In the genomic region with DNA sequence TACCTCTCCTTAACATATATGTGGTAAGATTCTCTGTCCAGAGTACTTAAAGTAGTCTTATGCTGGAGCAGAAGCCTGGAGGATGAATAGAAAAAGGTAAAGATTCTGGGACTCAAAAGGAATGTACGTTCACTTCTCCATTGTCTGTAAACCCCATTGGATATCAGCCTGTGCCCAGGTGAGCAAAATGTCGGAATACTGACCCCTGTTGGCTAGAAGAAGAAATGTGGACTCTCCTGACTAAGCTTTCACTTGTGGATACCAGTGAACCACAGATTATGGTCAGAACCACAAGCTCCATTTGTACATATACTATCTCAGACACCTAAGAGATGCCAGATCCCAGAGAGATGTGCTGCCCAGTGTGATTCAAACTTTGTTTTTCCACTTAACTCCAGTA, we compare ENCODE assay signal across 9 mouse cellular contexts.
DNase-seq lines count a peak whose midpoint lies in the region; ATAC-seq and TF ChIP-seq lines count a peak whose summit lies in the region.
"Had no signal": no experiment of that assay in that cellular context is flagged by ENCODE, and none has a peak within 500 bp of the region (broad histone marks: within the 10 kb centered on the region; RNA-seq: fewer than 3 reads in every experiment).

No protein-coding gene starts in this region.

- peak; percentile 39 for TF ChIP-seq CTCF in liver, postnatal 0 days (IDR thresholded peaks at IDR 0.05; ENCODE audit: low read depth)
- peak; percentile 53; the same call in 1 of the 2 replicates for TF ChIP-seq CTCF in cerebellum, adult 2 months (IDR thresholded peaks at IDR 0.05; ENCODE audit: borderline replicate concordance, insufficient read depth, low read depth, low read length)

- WGBS in liver, postnatal 0 days (ENCODE audit: insufficient replicate concordance), result 25% methylated on average over 2 of the region's 2 CpGs
- WGBS in cerebellum, adult 2 months, result 15% methylated on average over 2 of the region's 2 CpGs

- no peak overlapping the region for H3K27ac ChIP-seq in liver, postnatal 0 days (ENCODE audit: low read depth)
- H3K27ac ChIP-seq in cerebellum, adult 2 months (ENCODE audit: insufficient read depth, low read length), result no peak overlapping the region
- H3K27ac ChIP-seq: limb, embryonic 13.5 days had no signal

- no peak overlapping the region for H3K4me3 ChIP-seq in liver, postnatal 0 days (ENCODE audit: low read depth, low read length)
- no peak overlapping the region for H3K4me3 ChIP-seq in cerebellum, adult 2 months (replicated peaks; ENCODE audit: insufficient read depth, low read depth, low read length)
- H3K4me3 ChIP-seq: limb, embryonic 13.5 days had no signal

- no peak overlapping the region for H3K4me2 ChIP-seq in liver, postnatal 0 days (ENCODE audit: low read depth, low read length)
- H3K4me2 ChIP-seq: limb, embryonic 13.5 days had no signal

- ATAC-seq in cerebellum, adult (ENCODE audit: insufficient number of reproducible peaks, low FRiP score, low TSS enrichment), result peak; percentile 56; the same call in 1 of the 2 replicates
- ATAC-seq in liver, postnatal 0 days, result no peak

- no peaks in the 10 kb centered on the region for H3K27me3 ChIP-seq in liver, postnatal 0 days (ENCODE audit: insufficient read depth, low read length)
- H3K27me3 ChIP-seq in cerebellum, adult 2 months (ENCODE audit: control insufficient read depth, insufficient read depth, low read length), result no peaks in the 10 kb centered on the region
- H3K27me3 ChIP-seq: limb, embryonic 13.5 days had no signal

- DNase-seq in cerebellum, postnatal 4 days (ENCODE audit: low spot score in 2 of 2), result no peak
- no peak for DNase-seq in liver, postnatal 0 days
- DNase-seq in liver (no peak), MN1 (ENCODE audit: low spot score) (no peak)
- peak in 1 of 2 experiments; percentile 22 for DNase-seq in cerebellum, adult 2 months
- DNase-seq in kidney, postnatal 10 days, result peak; percentile 5
- DNase-seq in gastrocnemius, adult 8-10 months (ENCODE audit: low spot score in 2 of 2), result no peak

- TF ChIP-seq EP300 in liver, postnatal 0 days (IDR thresholded peaks at IDR 0.05; ENCODE audit: low read depth), result no peak

- no peaks in the 10 kb centered on the region for H3K4me1 ChIP-seq in liver, postnatal 0 days (ENCODE audit: insufficient read depth)
- no peaks in the 10 kb centered on the region for H3K4me1 ChIP-seq in cerebellum, adult 2 months (ENCODE audit: control insufficient read depth, insufficient read depth, low read length)
- H3K4me1 ChIP-seq: limb, embryonic 13.5 days had no signal

- H3K9ac ChIP-seq in liver, postnatal 0 days (replicated peaks), result no peak overlapping the region
- H3K9ac ChIP-seq: limb, embryonic 13.5 days had no signal

- no peaks in the 10 kb centered on the region for H3K9me3 ChIP-seq in liver, postnatal 0 days (ENCODE audit: low read length)
- H3K9me3 ChIP-seq: limb, embryonic 13.5 days had no signal

- no peaks in the 10 kb centered on the region for H3K36me3 ChIP-seq in liver, postnatal 0 days (replicated peaks; ENCODE audit: insufficient read depth, low read length)
- H3K36me3 ChIP-seq: limb, embryonic 13.5 days had no signal

- TF ChIP-seq POLR2A in cerebellum, adult 2 months (IDR thresholded peaks at IDR 0.05; ENCODE audit: borderline replicate concordance, insufficient read depth, low read length), result no peak
